Mouse (Mus musculus): Measurements from ENCODE around the gene Mrpl20.

DNA sequence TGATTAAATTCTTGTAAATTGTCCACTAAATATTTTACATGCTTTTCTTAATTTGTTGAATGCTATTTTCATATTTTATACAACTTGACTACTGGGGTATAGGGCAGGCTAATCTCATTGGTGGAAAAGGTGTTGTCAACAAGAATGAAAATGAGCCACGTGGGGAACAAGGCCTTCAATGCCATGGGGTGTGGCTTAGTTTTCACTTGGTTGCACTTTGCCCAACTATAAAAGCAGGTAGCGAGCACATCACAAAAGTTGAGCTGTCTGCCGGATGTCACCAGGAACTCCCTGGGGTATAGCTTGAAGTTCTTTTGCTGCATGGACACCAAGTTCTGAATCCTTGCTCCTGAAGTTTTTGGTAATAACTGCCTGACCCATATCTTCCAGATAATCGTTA lies 14.9 kb downstream of the Mrpl20 start:
- TF ChIP-seq CTCF (IDR thresholded peaks at IDR 0.05; ENCODE audit: borderline replicate concordance, extremely low read depth, insufficient read depth, insufficient read length) (no peak), POLR2A (IDR thresholded peaks at IDR 0.05; ENCODE audit: borderline replicate concordance, extremely low read depth, insufficient read depth, insufficient read length, poor library complexity, severe bottlenecking) (no peak)

Measured in brain, embryonic 14.5 days (tissue).